Mouse (Mus musculus) T-helper 17 cell (primary cell): ENCODE measurements around the gene Evi5l.

ENCODE experiments used
- in situ Hi-C, 2 experiments: fragments of 300-600 bp; cut with MboI, MseI; formaldehyde crosslinking; loops; 1 replicate in 1 of 2; 2 replicates in 1 of 2; pipeline ENCODE4 v1.15.1; 2025; ENCODE audit warnings: high pct_unique_total_duplicates in 2 of 2

Evi5l gene

GRCm38 (mm10) chr8:4193588-4193894 lies 27.2 kb downstream of the Evi5l start:
- in situ Hi-C loops = no loop called here

GRCm38 (mm10) chr8:4201321-4201720 lies 35.0 kb downstream of the Evi5l start:
- in situ Hi-C loops = no loop called here

GRCm38 (mm10) chr8:4205246-4206123 lies 39.1 kb downstream of the Evi5l start:
- in situ Hi-C loops = no loop called here

- in situ Hi-C loops = no loop called here
These were observed 40.0 kb downstream of the Evi5l start for GRCm38 (mm10) chr8:4206182-4207015.

GRCm38 (mm10) chr8:4207016-4207350 lies 40.6 kb downstream of the Evi5l start:
- in situ Hi-C loops = no loop called here

- in situ Hi-C loops = no loop called here
These were observed 44.7 kb downstream of the Evi5l start for GRCm38 (mm10) chr8:4211097-4211496.

- in situ Hi-C loops = no loop called here
These were observed 46.4 kb downstream of the Evi5l start for GRCm38 (mm10) chr8:4212809-4213209.

GRCm38 (mm10) chr8:4213210-4214005 lies 47.0 kb downstream of the Evi5l start:
- in situ Hi-C loops = no loop called here

- in situ Hi-C loops = no loop called here
These were observed 47.9 kb downstream of the Evi5l start for GRCm38 (mm10) chr8:4214006-4214980.

- in situ Hi-C loops = no loop called here
These were observed 49.9 kb downstream of the Evi5l start for GRCm38 (mm10) chr8:4216296-4216695.

- in situ Hi-C loops = no loop called here
These were observed 50.6 kb downstream of the Evi5l start, which contains the start of gene Prr36 for GRCm38 (mm10) chr8:4216791-4217621. TSS of gene Prr36 (minus strand) at chr8:4217459.

GRCm38 (mm10) chr8:4219617-4220016 lies 53.2 kb downstream of the Evi5l start:
- in situ Hi-C loops = no loop called here

- in situ Hi-C loops = no loop called here
These were observed 55.7 kb downstream of the Evi5l start for GRCm38 (mm10) chr8:4222059-4222458.

GRCm38 (mm10) chr8:4226323-4226722 lies 60.0 kb downstream of the Evi5l start:
- in situ Hi-C loops = no loop called here

- in situ Hi-C loops = no loop called here
These were observed 60.5 kb downstream of the Evi5l start, which contains the start of gene Lrrc8e for GRCm38 (mm10) chr8:4226739-4227347. TSS of gene Lrrc8e (plus strand) at chr8:4226827.

GRCm38 (mm10) chr8:4227919-4228318 lies 61.6 kb downstream of the Evi5l start:
- in situ Hi-C loops = no loop called here

GRCm38 (mm10) chr8:4229784-4230183 lies 63.4 kb downstream of the Evi5l start:
- in situ Hi-C loops = loop anchor here in 1 of 2 experiments (10.0 kb wide), 1 partner anchor 595 kb away; the partner anchor contains the start of gene Stxbp2

GRCm38 (mm10) chr8:4230612-4231351 lies 64.4 kb downstream of the Evi5l start:
- in situ Hi-C loops = loop anchor here in 1 of 2 experiments (10.0 kb wide), 1 partner anchor 596 kb away; the partner anchor contains the start of gene Stxbp2
